Mouse (Mus musculus): ENCODE measurements around the gene Ccdc158. TPM values are rescaled to one million over a fixed set of nuclear protein-coding genes. Genes with fewer than 3 reads are reported as not detected.

The Ccdc158 gene
- polyA plus RNA-seq, 1 experiment from 2014 or later: 0.64 TPM

DNA sequence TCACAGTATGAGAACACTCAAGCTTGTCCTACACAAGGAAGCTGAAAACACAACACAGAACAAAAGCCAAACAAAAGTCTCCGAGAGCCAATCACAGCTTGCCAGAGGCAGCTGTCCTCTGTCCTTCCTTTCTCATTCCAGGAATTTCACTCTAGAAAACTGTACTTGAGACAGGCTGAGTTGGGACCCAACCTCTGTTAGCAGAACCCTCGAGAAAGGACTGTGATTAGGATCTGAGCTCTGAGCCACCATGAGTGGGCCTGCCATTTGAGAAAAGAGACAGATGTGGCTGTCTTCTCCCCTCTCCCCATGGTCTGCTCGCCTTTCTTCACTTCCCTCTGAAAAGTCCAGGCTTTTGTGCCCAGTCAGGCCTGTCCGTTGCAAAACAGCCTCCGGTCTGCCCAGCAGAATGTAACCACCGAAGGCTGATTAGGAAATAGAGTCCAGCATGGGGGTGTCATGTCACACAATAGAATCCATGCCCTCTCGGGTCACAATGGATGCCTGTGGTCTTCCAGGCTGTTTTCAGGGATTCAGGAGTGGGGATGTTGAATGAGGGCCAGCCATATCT, 32.9 kb upstream of the Ccdc158 start:
- no peak overlapping the region for H3K4me3 ChIP-seq
- no peak overlapping the region for H3K27ac ChIP-seq
- no peaks in the 10 kb centered on the region for H3K27me3 ChIP-seq
- no peak overlapping the region for H3K4me2 ChIP-seq
- no peak overlapping the region for H3K9ac ChIP-seq
- no peaks in the 10 kb centered on the region for H3K36me3 ChIP-seq
- peaks cover 6% of the 10 kb centered on the region; the same call in 1 of the 2 replicates for H3K4me1 ChIP-seq (replicated peaks)
- ATAC-seq (replicated peaks; ENCODE audit: insufficient number of reproducible peaks, insufficient read depth, low FRiP score, low read depth): no peak
- 43% methylated on average over 7 of the region's 7 CpGs for WGBS
- no peaks in the 10 kb centered on the region for H3K9me3 ChIP-seq (replicated peaks)

DNA sequence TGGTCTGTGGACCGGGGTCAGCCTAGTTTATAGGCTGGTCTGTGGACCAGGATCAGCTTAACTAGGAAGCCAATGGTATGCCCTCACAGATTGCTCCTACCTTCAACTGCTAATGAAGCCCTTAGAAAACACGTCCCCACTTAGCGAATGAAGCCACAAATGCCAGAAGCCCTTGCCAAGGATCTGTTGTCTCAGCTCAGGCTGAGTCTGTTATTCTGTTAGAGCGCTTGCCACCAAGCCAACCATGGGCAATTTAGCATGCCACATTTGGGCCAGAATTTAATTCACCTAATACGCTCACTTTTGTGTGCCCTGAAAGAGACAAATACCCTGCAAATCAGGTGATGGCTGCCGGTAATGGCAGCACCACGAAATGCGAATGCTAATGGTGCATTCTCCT, 28.6 kb upstream of the Ccdc158 start:
- Histone ChIP-seq H3K4me3 (no peak overlapping the region), H3K36me3 (no peaks in the 10 kb centered on the region), H3K4me2 (no peak overlapping the region), H3K9me3 (replicated peaks) (no peaks in the 10 kb centered on the region), H3K4me1 (replicated peaks) (peaks cover 14% of the 10 kb centered on the region), H3K27me3 (no peaks in the 10 kb centered on the region), H3K9ac (no peak overlapping the region), H3K27ac (no peak overlapping the region)
- WGBS: 81% methylated on average over 8 of the region's 8 CpGs
- no peak for ATAC-seq (replicated peaks; ENCODE audit: insufficient number of reproducible peaks, insufficient read depth, low FRiP score, low read depth)

DNA sequence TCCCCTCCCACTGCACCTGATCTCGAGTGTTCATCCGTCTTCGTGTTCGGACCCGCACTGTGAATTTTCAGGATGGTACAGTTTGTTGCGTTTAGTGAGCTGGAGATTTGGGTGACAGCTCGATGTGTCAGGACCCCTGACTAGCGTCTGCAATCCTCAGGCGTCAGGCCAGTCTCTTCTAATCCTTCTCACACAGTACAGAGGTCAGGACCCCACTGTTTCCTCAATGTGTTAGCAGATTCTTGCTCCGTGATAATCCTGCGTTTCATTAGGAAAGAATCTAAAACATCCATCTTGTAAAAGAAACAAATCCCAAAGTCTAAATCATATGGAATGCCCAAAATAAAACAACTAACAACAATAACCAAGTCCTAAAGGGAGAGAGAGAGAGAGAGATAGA, 26.7 kb upstream of the Ccdc158 start:
- Histone ChIP-seq H3K4me1 (replicated peaks) (peaks cover 14% of the 10 kb centered on the region), H3K9me3 (replicated peaks) (no peaks in the 10 kb centered on the region), H3K27ac (no peak overlapping the region), H3K27me3 (no peaks in the 10 kb centered on the region), H3K36me3 (no peaks in the 10 kb centered on the region), H3K4me3 (no peak overlapping the region), H3K9ac (no peak overlapping the region), H3K4me2 (no peak overlapping the region)
- ATAC-seq (replicated peaks; ENCODE audit: insufficient number of reproducible peaks, insufficient read depth, low FRiP score, low read depth): no peak
- whole genome bisulfite sequencing: 42% methylated on average over 11 of the region's 11 CpGs

DNA sequence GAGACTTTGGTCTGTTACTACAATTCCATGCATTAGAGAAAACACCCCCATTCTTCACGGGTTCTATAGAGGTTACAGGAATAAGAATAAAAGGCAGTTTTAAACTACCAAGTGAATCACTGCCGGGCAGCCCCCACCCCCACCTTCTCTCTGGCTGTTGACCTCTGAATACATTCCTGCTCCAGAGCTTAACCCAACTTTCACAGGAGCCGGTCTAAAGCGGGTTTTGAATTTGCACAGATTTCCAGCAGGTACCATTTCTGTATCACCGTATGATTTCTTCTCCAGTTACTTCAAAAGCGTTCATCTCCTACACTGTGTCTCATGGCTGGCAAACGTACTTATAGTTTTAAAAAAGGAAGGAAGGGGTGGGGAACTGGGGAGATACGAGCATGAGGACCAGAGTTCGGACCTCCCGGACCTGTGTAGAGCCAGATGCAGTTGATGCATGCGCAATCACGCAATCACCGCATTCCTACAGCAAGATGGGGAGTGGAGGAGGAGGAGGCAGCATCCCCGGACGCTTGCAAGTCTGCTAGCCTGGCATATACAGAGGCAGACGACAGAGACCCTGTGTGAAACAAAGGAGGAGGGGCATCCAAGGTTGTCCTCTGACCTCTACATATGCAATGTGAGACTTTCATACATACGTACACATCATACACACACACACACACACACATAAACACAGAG, 23.9 kb upstream of the Ccdc158 start:
- Histone ChIP-seq H3K9me3 (replicated peaks) (no peaks in the 10 kb centered on the region), H3K27ac (0 out of 2 replicates have a peak overlapping the region, but pooled peaks have one; percentile 7), H3K4me2 (peak overlapping the region; percentile 60), H3K4me1 (replicated peaks) (peaks cover 29% of the 10 kb centered on the region), H3K4me3 (peak overlapping the region; percentile 33), H3K36me3 (no peaks in the 10 kb centered on the region), H3K9ac (no peak overlapping the region), H3K27me3 (no peaks in the 10 kb centered on the region)
- 0 out of 2 replicates have a peak, but pooled peaks have one; percentile 27 for ATAC-seq (replicated peaks; ENCODE audit: insufficient number of reproducible peaks, insufficient read depth, low FRiP score, low read depth)
- 20% methylated on average over 17 of the region's 17 CpGs for WGBS

DNA sequence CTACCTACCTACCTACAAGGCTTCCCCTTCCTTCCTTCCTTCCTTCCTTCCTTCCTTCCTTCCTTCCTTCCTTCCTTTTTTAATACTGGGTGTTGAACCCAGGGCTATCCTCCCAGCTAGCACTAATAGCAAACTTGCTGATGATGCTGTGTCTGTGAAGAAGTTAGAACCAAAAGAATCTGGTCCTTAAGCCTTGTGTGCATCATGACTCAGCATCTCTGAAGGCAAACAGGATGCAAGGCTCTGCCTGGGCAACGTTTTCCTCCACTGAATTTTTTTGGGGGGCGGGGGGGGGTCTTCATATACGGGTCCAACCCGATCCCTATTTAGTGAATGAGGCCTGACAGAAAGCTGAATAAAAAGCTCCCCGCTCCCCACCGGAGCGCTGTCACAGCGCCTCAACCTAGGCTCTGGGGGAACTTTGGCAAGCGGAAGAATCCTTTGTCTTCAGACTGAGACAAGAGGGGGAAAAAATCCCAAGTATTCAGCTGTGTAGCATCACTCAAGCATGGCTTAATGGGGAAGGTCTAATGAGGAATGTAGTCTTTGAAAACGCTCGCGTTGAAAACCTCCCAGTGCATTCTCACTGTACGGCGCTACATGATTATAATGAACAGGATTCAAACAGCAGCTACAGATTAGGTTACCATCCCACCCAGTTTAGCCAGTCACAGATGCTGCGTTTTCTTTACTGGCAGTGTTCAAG, 23.2 kb upstream of the Ccdc158 start:
- Histone ChIP-seq H3K4me3 (peak overlapping the region; percentile 33), H3K27me3 (no peaks in the 10 kb centered on the region), H3K9ac (no peak overlapping the region; the same call in 1 of the 2 replicates), H3K9me3 (replicated peaks) (no peaks in the 10 kb centered on the region), H3K36me3 (no peaks in the 10 kb centered on the region), H3K4me2 (peak overlapping the region; percentile 60), H3K27ac (0 out of 2 replicates have a peak overlapping the region, but pooled peaks have one; percentile 17), H3K4me1 (replicated peaks) (peaks cover 30% of the 10 kb centered on the region)
- WGBS: 4% methylated on average over 15 of the region's 15 CpGs
- ATAC-seq (replicated peaks; ENCODE audit: insufficient number of reproducible peaks, insufficient read depth, low FRiP score, low read depth): no peak

DNA sequence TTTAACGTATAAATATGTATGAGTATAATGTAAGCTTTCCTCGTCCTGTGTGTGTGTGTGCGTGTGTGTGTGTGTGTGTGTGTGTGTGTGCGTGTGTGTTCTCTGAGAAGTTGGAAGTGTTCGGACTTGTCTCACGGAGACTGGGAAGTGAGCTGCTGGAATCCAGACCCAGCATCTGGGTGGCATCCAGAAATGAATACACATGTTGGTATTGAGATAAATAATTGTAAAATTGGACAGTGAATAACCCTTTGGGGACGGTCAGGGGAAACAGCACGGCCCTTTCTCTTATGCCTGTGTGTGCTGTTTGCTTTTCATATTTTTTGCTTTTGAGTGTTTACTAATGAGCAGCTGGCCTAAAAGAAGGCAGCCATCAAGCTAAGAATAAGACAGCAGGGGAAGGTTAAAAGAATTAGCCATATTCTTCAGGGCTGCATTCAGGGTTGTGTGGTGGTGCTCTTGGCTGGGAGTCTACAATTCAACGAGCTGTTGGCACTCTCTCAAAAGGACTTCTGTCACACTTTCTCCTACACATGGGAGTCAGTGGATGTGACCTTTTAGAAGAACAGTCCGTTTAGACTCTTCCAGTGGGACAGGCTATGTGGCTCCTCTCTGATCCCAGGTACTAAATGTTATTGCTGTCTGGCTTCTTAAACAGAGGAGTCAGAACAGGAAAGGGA, 19.4 kb upstream of the Ccdc158 start:
- Histone ChIP-seq H3K27ac (peak overlapping the region; percentile 73), H3K4me1 (replicated peaks) (peaks cover 33% of the 10 kb centered on the region), H3K27me3 (no peaks in the 10 kb centered on the region), H3K4me3 (no peak overlapping the region), H3K9ac (no peak overlapping the region), H3K4me2 (peak overlapping the region; percentile 18; the same call in 1 of the 2 replicates), H3K36me3 (no peaks in the 10 kb centered on the region), H3K9me3 (replicated peaks) (no peaks in the 10 kb centered on the region)
- ATAC-seq (replicated peaks; ENCODE audit: insufficient number of reproducible peaks, insufficient read depth, low FRiP score, low read depth): no peak; the same call in 1 of the 2 replicates
- WGBS: 55% methylated on average over 10 of the region's 10 CpGs

DNA sequence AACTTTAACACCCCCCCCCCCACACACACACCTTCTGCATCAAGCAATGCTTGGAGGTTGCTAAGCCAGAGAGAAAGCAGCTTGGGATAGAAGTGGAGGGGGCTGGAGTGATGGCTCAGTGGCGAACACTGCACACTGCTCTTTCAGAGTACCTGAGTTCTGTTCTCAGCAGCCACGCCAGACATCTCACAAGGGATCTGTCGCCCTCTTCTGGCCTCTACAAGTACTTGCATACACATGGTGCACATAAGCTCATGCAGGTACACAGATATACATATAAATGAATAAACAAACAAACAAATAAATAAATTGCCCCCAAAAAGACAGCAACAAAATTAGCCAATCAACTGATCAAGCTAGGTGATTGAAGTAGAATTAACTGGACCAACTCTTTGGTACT, 18.7 kb upstream of the Ccdc158 start:
- Histone ChIP-seq H3K4me2 (no peak overlapping the region), H3K4me1 (replicated peaks) (peaks cover 26% of the 10 kb centered on the region), H3K9ac (no peak overlapping the region), H3K27me3 (no peaks in the 10 kb centered on the region), H3K9me3 (replicated peaks) (no peaks in the 10 kb centered on the region), H3K4me3 (no peak overlapping the region), H3K36me3 (no peaks in the 10 kb centered on the region), H3K27ac (peak overlapping the region; percentile 73)
- ATAC-seq (replicated peaks; ENCODE audit: insufficient number of reproducible peaks, insufficient read depth, low FRiP score, low read depth): no peak
- WGBS: 97% methylated on average over 3 of the region's 3 CpGs

DNA sequence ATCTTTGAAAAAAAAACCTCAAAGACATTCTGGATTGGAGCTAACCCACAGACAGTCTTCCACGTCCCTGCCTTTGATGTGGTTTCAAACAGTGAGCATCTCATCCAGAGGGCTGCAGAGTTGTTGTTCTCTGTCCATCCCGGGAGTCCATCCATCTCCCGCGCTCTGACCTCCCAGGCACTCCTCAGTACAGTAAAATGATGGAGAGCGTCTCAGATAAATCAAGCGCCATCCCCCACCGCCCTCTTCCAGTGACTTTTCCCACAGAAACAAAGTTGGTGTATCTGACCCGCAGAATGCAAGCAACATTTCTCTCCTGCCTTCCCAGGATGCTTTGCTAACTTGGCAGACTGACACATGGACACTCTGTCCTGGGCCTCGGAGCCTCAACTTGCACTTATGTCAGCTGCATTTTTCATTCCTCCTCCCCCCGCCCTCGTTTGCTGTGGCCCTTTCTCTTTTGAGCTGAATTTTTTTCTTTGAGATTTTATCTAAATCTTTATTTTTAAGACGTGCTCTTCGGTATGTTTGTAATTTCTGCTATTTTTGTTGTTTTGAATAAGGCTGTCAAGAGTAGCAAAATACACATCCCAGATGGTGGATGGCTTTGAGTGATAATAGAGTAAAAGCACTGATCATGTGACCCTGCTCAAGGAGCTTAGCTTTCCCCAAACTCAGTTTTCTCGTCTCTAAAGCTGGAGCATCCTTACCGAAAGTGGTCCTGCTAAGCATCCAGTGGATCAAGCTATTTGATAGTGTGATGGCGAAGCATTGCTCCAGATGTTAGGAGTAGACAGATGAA, 17.3 kb upstream of the Ccdc158 start:
- 60% methylated on average over 16 of the region's 16 CpGs for WGBS
- Histone ChIP-seq H3K9ac (no peak overlapping the region), H3K4me3 (no peak overlapping the region), H3K9me3 (replicated peaks) (no peaks in the 10 kb centered on the region), H3K4me2 (no peak overlapping the region), H3K4me1 (replicated peaks) (peaks cover 20% of the 10 kb centered on the region), H3K36me3 (no peaks in the 10 kb centered on the region), H3K27ac (no peak overlapping the region), H3K27me3 (no peaks in the 10 kb centered on the region)
- ATAC-seq (replicated peaks; ENCODE audit: insufficient number of reproducible peaks, insufficient read depth, low FRiP score, low read depth): no peak

DNA sequence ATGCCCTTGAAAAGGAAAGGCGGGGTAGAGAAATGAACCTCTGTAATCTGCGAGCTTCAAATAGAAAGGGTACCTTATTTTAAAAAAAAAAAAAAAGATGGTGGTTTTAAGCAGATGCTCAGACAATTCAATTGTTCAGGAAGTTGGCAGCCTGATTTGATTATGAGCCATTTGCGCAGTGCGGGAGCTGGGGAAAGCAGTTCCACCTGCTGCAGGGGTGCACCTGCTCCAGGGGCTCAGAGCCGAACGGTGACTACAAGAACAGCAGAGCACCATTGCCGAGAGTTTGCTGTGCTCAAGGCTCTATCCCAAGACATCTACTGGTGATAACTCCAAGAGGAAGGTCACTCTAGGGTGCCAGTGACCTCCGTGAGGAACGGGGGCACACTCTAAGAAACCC, 13.5 kb upstream of the Ccdc158 start:
- WGBS: 87% methylated on average over 9 of the region's 9 CpGs
- no peak for ATAC-seq (replicated peaks; ENCODE audit: insufficient number of reproducible peaks, insufficient read depth, low FRiP score, low read depth)
- H3K4me1 ChIP-seq (replicated peaks): peaks cover 5% of the 10 kb centered on the region
- H3K27me3 ChIP-seq: no peaks in the 10 kb centered on the region; the same call in 1 of the 2 replicates
- no peak overlapping the region for H3K4me2 ChIP-seq
- no peak overlapping the region for H3K9ac ChIP-seq
- no peaks in the 10 kb centered on the region for H3K36me3 ChIP-seq
- H3K9me3 ChIP-seq (replicated peaks): no peaks in the 10 kb centered on the region
- no peak overlapping the region for H3K27ac ChIP-seq
- no peak overlapping the region for H3K4me3 ChIP-seq

DNA sequence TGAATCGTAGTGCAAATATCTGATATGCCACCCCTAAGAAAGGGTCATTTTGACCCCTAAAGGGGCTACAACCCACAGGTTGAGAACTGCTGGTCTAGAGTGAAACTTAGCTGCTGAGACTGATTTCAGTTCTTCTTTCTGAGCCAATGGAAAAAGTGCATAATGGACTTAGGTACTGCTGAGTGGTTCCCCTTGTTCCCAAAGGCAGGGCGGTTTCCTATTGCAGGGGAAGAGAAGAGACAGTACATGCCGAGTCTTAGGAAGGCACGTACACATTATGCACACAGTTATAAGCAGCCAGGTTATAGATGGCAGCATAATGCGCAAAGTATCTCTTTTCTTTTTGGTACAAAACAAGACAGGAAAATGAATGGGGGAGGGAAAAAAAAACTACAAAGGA, 13.1 kb upstream of the Ccdc158 start:
- H3K27me3 ChIP-seq: no peaks in the 10 kb centered on the region; the same call in 1 of the 2 replicates
- no peak overlapping the region for H3K27ac ChIP-seq
- H3K9ac ChIP-seq: no peak overlapping the region
- H3K4me3 ChIP-seq: no peak overlapping the region
- WGBS: 83% methylated on average over 5 of the region's 5 CpGs
- peaks cover 6% of the 10 kb centered on the region for H3K4me1 ChIP-seq (replicated peaks)
- no peak overlapping the region for H3K4me2 ChIP-seq
- no peaks in the 10 kb centered on the region for H3K9me3 ChIP-seq (replicated peaks)
- H3K36me3 ChIP-seq: no peaks in the 10 kb centered on the region
- ATAC-seq (replicated peaks; ENCODE audit: insufficient number of reproducible peaks, insufficient read depth, low FRiP score, low read depth): no peak

Data from heart, embryonic 15.5 days (tissue).